Mouse (Mus musculus) intestine, postnatal 0 days (tissue): ENCODE measurements around the gene Kcng4. TPM values are rescaled to one million over a fixed set of nuclear protein-coding genes. Genes with fewer than 3 reads are reported as not detected.

Source experiments
- ATAC-seq: fragments of 200-750 bp; cut with Nextera tagmentation; 2 replicates; pipeline ENCODE4 v1.8.0; 2017; ENCODE audit warnings: mild to moderate bottlenecking, moderate TSS enrichment, moderate library complexity
- H3K27ac ChIP-seq: fragments of 300-500 bp; sonication (generic); 2 replicates; pipeline ENCODE4 v1.5.1; 2014; ENCODE audit warnings: mild to moderate bottlenecking, low read depth, low read length, moderate library complexity
- H3K27me3 ChIP-seq: fragments of 300-500 bp; sonication (generic); replicated peaks from 2 replicates; pipeline ENCODE4 v1.6.1; 2014; ENCODE audit warnings: low read length, mixed read lengths; ENCODE audit not compliant: control insufficient read depth, insufficient read depth
- H3K36me3 ChIP-seq: fragments of 300-500 bp; sonication (generic); 2 replicates; pipeline ENCODE4 v1.6.1; 2014; ENCODE audit warnings: mild to moderate bottlenecking, moderate library complexity; ENCODE audit not compliant: control insufficient read depth, insufficient read depth
- H3K4me1 ChIP-seq: fragments of 300-500 bp; sonication (generic); replicated peaks from 2 replicates; pipeline ENCODE4 v1.6.1; 2014; ENCODE audit warnings: antibody characterized with exemption, low read length, mixed read lengths; ENCODE audit not compliant: control insufficient read depth, insufficient read depth
- H3K4me2 ChIP-seq: fragments of 300-500 bp; sonication (generic); replicated peaks from 2 replicates; pipeline ENCODE4 v1.6.1; 2014; ENCODE audit warnings: low read depth, mild to moderate bottlenecking, moderate library complexity
- H3K4me3 ChIP-seq: fragments of 300-500 bp; sonication (generic); 2 replicates; pipeline ENCODE4 v1.5.1; 2014; ENCODE audit warnings: low read depth, low read length
- H3K9ac ChIP-seq: fragments of 300-500 bp; sonication (generic); 2 replicates; pipeline ENCODE4 v1.6.1; 2014; ENCODE audit warnings: mild to moderate bottlenecking, low read depth, low read length
- H3K9me3 ChIP-seq: fragments of 300-500 bp; sonication (generic); 2 replicates; pipeline ENCODE4 v1.6.1; 2016; ENCODE audit warnings: mixed run types; ENCODE audit not compliant: control insufficient read depth
- CTCF ChIP-seq: sonication (generic); IDR thresholded peaks from 2 replicates; pipeline ENCODE4 v1.5.1; 2016; ENCODE audit warnings: low read depth, mild to moderate bottlenecking, control low read depth, antibody characterized with exemption, moderate library complexity
- WGBS: fragments of 180-500 bp; shearing (Covaris S2); extraction: QIAGEN DNeasy Blood & Tissue Kit; methylation state at CpG from one replicate; pipeline ENCODE4 v1.1.7; 2014; 5-methylcytosine and 5-hydroxymethylcytosine counted together
- polyA plus RNA-seq: library from polyadenylated mRNA; unstranded; fragments of >200 nt; fragmentation: Nextera tagmentation; extraction: Ambion mirVana; gene quantifications from 2 replicates; pipeline ENCODE4 v1.2.1, GENCODE M21; 2015

The Kcng4 gene
- polyA plus RNA-seq, 1 experiment from 2014 or later, result 0.34 TPM

DNA sequence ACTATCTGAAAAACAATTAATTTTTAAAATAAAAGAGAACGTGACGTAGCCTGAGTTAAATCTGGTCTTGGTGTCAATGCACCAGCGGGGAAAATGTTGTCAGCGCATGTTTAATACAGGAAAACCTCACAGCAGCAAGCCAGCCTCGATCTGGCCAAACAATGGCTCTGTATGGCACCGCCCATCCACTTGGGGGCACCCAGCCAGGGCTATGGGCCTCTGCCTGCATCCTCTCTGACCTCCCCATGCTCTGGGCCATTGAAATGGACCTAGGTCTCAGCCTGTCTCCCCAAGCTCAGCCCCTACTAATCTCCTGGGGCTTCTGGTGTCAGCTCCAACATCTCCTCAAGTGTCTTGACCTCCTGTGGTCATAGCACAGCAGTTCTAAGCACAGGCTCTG is 26.4 kb upstream of the Kcng4 start:
- no peak overlapping the region for H3K4me3 ChIP-seq
- H3K36me3 ChIP-seq, result no peaks in the 10 kb centered on the region
- H3K9ac ChIP-seq, result no peak overlapping the region
- TF ChIP-seq CTCF, result 0 out of 2 replicates have a peak, but pooled peaks have one; percentile 2
- ATAC-seq, result no peak
- H3K4me2 ChIP-seq, result no peak overlapping the region
- no peaks in the 10 kb centered on the region for H3K9me3 ChIP-seq
- 71% methylated on average over 6 of the region's 6 CpGs for WGBS
- H3K27me3 ChIP-seq, result no peaks in the 10 kb centered on the region
- H3K4me1 ChIP-seq, result 0 out of 2 replicates have a peak, but pooled peaks cover 8% of the 10 kb centered on the region
- H3K27ac ChIP-seq, result no peak overlapping the region

GRCm38 (mm10) chr8:119661081-119661480 is 25.6 kb upstream of the Kcng4 start:
- ATAC-seq, result peak; percentile 31; the same call in 1 of the 2 replicates
- Histone ChIP-seq H3K4me2 (no peak overlapping the region), H3K27ac (no peak overlapping the region), H3K27me3 (no peaks in the 10 kb centered on the region), H3K9ac (no peak overlapping the region), H3K4me1 (0 out of 2 replicates have a peak, but pooled peaks cover 8% of the 10 kb centered on the region), H3K9me3 (no peaks in the 10 kb centered on the region), H3K4me3 (no peak overlapping the region), H3K36me3 (no peaks in the 10 kb centered on the region)
- TF ChIP-seq CTCF, result no peak
- WGBS, result 11% methylated on average over 9 of the region's 9 CpGs

DNA sequence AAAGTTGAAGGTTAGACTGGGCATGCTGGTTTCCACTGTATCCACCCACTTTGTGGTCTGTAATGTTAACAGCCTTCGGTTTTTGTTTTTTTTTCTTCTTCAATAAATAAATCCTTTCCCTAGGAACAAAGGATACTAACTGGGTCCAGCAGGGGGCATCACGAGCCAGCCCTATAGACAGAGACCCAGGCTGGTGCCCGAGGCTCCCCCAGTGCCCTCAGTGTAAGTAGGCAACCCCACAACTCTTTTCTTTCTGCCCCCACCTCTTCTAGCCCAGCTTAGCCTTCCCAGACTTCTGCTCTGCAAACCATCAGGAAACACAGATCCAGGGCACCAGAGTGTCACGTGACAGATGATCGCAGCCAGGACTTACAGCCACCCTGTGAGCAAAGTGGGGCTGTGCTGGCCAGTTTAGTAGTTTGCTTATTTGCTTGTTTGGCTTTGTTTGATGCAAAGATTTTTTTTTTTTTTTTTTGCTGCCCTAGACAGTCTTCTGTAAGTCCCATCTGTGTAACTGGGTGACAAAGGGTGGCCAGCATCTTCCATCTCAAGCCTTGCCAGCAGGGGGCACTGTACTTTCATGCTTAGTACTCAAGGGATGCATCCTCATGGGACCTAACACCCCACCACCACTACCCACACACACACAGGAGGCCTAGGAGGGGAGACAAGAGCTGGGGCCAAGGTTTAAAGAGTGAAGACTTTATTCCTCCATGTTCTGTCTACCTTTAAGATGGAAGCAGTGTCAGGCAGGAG is 21.4 kb upstream of the Kcng4 start:
- ATAC-seq, result peak; percentile 32; the same call in 1 of the 2 replicates
- H3K4me2 ChIP-seq, result no peak overlapping the region

DNA sequence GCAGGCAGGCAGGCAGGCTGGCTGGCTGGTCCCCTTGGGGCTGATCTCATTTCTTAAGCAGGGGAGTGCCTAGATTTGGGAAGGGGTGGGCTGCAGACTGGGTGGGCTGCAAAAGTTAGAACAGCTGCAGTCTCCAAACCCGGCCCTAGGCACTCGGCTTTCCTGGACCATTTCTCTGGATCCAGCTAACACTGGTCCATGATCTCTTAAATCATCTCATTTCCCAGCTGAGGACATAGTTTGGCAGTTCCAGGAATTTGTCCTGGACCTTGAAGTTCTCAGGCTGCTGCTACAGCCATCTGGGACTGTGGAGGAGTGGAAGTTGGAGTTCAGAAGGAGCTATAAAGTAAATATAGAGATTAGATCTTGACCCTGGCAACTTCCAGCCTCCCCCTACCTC is 15.8 kb upstream of the Kcng4 start:
- H3K4me2 ChIP-seq, result no peak overlapping the region
- no peak overlapping the region for H3K4me3 ChIP-seq
- no peaks in the 10 kb centered on the region for H3K9me3 ChIP-seq
- H3K27ac ChIP-seq, result no peak overlapping the region
- no peak overlapping the region for H3K9ac ChIP-seq
- WGBS, result 30% methylated on average over 2 of the region's 2 CpGs
- no peaks in the 10 kb centered on the region for H3K36me3 ChIP-seq
- no peaks in the 10 kb centered on the region for H3K4me1 ChIP-seq
- ATAC-seq, result peak; percentile 30; the same call in 1 of the 2 replicates
- no peak for TF ChIP-seq CTCF
- no peaks in the 10 kb centered on the region for H3K27me3 ChIP-seq

More for the DNA sequence above, 21.4 kb upstream of the Kcng4 start:
- Histone ChIP-seq H3K27ac (no peak overlapping the region), H3K4me3 (no peak overlapping the region), H3K36me3 (no peaks in the 10 kb centered on the region), H3K4me1 (0 out of 2 replicates have a peak, but pooled peaks cover 8% of the 10 kb centered on the region), H3K27me3 (no peaks in the 10 kb centered on the region), H3K9me3 (no peaks in the 10 kb centered on the region), H3K9ac (no peak overlapping the region)
- 39% methylated on average over 5 of the region's 5 CpGs for WGBS
- peak; percentile 70 for TF ChIP-seq CTCF

- ATAC-seq, result no peak
- no peaks in the 10 kb centered on the region for H3K27me3 ChIP-seq
- TF ChIP-seq CTCF, result peak; percentile 13; the same call in 1 of the 2 replicates
- WGBS, result 82% methylated on average over 7 of the region's 7 CpGs
- no peak overlapping the region for H3K9ac ChIP-seq
- no peaks in the 10 kb centered on the region for H3K9me3 ChIP-seq
- no peak overlapping the region for H3K4me3 ChIP-seq
- no peaks in the 10 kb centered on the region for H3K4me1 ChIP-seq
- no peak overlapping the region for H3K4me2 ChIP-seq
- no peaks in the 10 kb centered on the region for H3K36me3 ChIP-seq
- H3K27ac ChIP-seq, result no peak overlapping the region
These were observed 11.4 kb upstream of the Kcng4 start for GRCm38 (mm10) chr8:119646846-119647245.

- WGBS, result 72% methylated on average over 3 of the region's 3 CpGs
- no peaks in the 10 kb centered on the region for H3K27me3 ChIP-seq
- no peaks in the 10 kb centered on the region for H3K36me3 ChIP-seq
- no peaks in the 10 kb centered on the region for H3K9me3 ChIP-seq
- H3K4me2 ChIP-seq, result no peak overlapping the region
- H3K4me3 ChIP-seq, result no peak overlapping the region
- peak; percentile 48 for TF ChIP-seq CTCF
- no peak overlapping the region for H3K27ac ChIP-seq
- no peak overlapping the region for H3K9ac ChIP-seq
- ATAC-seq, result no peak
- H3K4me1 ChIP-seq, result no peaks in the 10 kb centered on the region
These were observed 10.7 kb upstream of the Kcng4 start for GRCm38 (mm10) chr8:119646197-119646596.
